ENCODE assay signal across 19 mouse cellular contexts in genomic region chr19:46466160-46466559, GRCm38 (mm10). TPM values are rescaled to one million over a fixed set of nuclear protein-coding genes. Genes with fewer than 3 reads are reported as not detected.
A peak's percentile ranks its signal among the peaks of the same experiment; 100 is the strongest.
DNase-seq lines count a peak whose midpoint lies in the region; ATAC-seq and TF ChIP-seq lines count a peak whose summit lies in the region.
"Had no signal": no experiment of that assay in that cellular context is flagged by ENCODE, and none has a peak within 500 bp of the region (broad histone marks: within the 10 kb centered on the region; RNA-seq: fewer than 3 reads in every experiment).

No protein-coding gene starts in this region.

- no peak overlapping the region for H3K4me3 ChIP-seq in heart, embryonic 16.5 days (ENCODE audit: low read length)
- H3K4me3 ChIP-seq in CH12.LX (replicated peaks in 1 of 3; ENCODE audit: low read depth in 2 of 3, low read length in 2 of 3, poor library complexity in 1 of 3), result peak overlapping the region; percentile 34 to 50 (median 38)
- H3K4me3 ChIP-seq: erythroblast, embryonic 14.5 days; heart, embryonic 15.5 days; liver, embryonic 15.5 days; midbrain, embryonic 13.5 days; neural tube, embryonic 12.5 days had no signal

- no peak; the same call in 1 of the 2 replicates for TF ChIP-seq RAD21 in CH12.LX (IDR thresholded peaks at IDR 0.05; ENCODE audit: low read depth, low read length)

- H3K27ac ChIP-seq in heart, embryonic 16.5 days (ENCODE audit: low read length), result no peak overlapping the region
- peak overlapping the region; percentile 96 for H3K27ac ChIP-seq in CH12.LX (ENCODE audit: insufficient read depth, low read depth)
- H3K27ac ChIP-seq: heart, embryonic 15.5 days; midbrain, embryonic 13.5 days; neural tube, embryonic 12.5 days had no signal

- 61% methylated on average over 6 of the region's 6 CpGs for WGBS in heart, embryonic 16.5 days

- H3K9me3 ChIP-seq in heart, embryonic 16.5 days (replicated peaks; ENCODE audit: control insufficient read depth, low read length), result 0 out of 2 replicates have a peak, but pooled peaks cover 2% of the 10 kb centered on the region
- H3K9me3 ChIP-seq in CH12.LX (replicated peaks; ENCODE audit: low read length), result peaks cover 4% of the 10 kb centered on the region
- H3K9me3 ChIP-seq: heart, embryonic 15.5 days; liver, embryonic 15.5 days; midbrain, embryonic 13.5 days; neural tube, embryonic 12.5 days had no signal

- in situ Hi-C loops in CH12.LX (cut with MboI; ENCODE audit: low pct_ligation_motif_present, low pct_unique_long_range_greater_than_20kb, low sequenced_read_pairs), result no loop called here

- peaks cover 20% of the 10 kb centered on the region for H3K4me1 ChIP-seq in heart, embryonic 16.5 days (ENCODE audit: control insufficient read depth, insufficient read depth, low read length)
- H3K4me1 ChIP-seq in CH12.LX (ENCODE audit: control insufficient read depth in 1 of 2, insufficient read depth in 2 of 2), result peaks cover 19 to 68% of the 10 kb centered on the region in 2 experiments

- H3K9ac ChIP-seq in heart, embryonic 16.5 days (ENCODE audit: low read length), result no peak overlapping the region
- peak overlapping the region; percentile 67; the same call in 1 of the 2 replicates for H3K9ac ChIP-seq in CH12.LX (ENCODE audit: insufficient read depth, low read depth)
- H3K9ac ChIP-seq: forebrain, postnatal 0 days; heart, embryonic 15.5 days; liver, embryonic 15.5 days; midbrain, embryonic 13.5 days; neural tube, embryonic 12.5 days had no signal

- 0 out of 2 replicates have a peak, but pooled peaks have one; percentile 14 for ATAC-seq in heart, embryonic 16.5 days (replicated peaks; ENCODE audit: extremely low read depth, insufficient read depth, low FRiP score)
- ATAC-seq: forebrain, postnatal 0 days; hindbrain, embryonic 16.5 days; midbrain, embryonic 13.5 days had no signal

- H3K36me3 ChIP-seq in heart, embryonic 16.5 days (ENCODE audit: control insufficient read depth, insufficient read depth), result peaks cover 4% of the 10 kb centered on the region; the same call in 1 of the 2 replicates
- peaks cover 0 to 31% of the 10 kb centered on the region in 2 experiments for H3K36me3 ChIP-seq in CH12.LX (replicated peaks in 1 of 2; ENCODE audit: control insufficient read depth in 1 of 2, insufficient read depth in 1 of 2, low read length in 1 of 2)
- H3K36me3 ChIP-seq: liver, embryonic 15.5 days had no signal

- H3K27me3 ChIP-seq in heart, embryonic 16.5 days (ENCODE audit: control insufficient read depth, insufficient read depth, low read length), result no peaks in the 10 kb centered on the region
- H3K27me3 ChIP-seq in CH12.LX (replicated peaks), result no peaks in the 10 kb centered on the region
- H3K27me3 ChIP-seq: heart, embryonic 15.5 days; liver, embryonic 15.5 days; midbrain, embryonic 13.5 days; neural tube, embryonic 12.5 days had no signal

- no peak for DNase-seq in heart, postnatal 36 days
- peak; percentile 97 for DNase-seq in CH12.LX (ENCODE audit: extremely low read depth)
- DNase-seq in spleen, adult 12 weeks (ENCODE audit: low spot score), result peak; percentile 65
- DNase-seq in thymus, postnatal 14 days, result peak; percentile 53
- DNase-seq in layer of hippocampus, postnatal 36 days, result no peak
- no peak for DNase-seq in Muller cell, postnatal 12 days (ENCODE audit: inconsistent ontology term)
- DNase-seq in left cerebral cortex, adult 11 months (ENCODE audit: low spot score), result no peak
- DNase-seq: cerebellum, postnatal 10 days; forebrain, postnatal 0 days; layer of hippocampus, adult 9-11 months; left cerebral cortex, postnatal 4 days; lung, postnatal 36 days had no signal

- intact Hi-C loops in heart, postnatal 36 days (cut with DNase I), result no loop called here

- TF ChIP-seq POLR2A in CH12.LX (IDR thresholded peaks at IDR 0.05; ENCODE audit: low read depth, low read length), result 0 out of 2 replicates have a peak, but pooled peaks have one; percentile 45

- no peak for TF ChIP-seq CTCF in CH12.LX (conservative IDR thresholded peaks at IDR 0.05 in 1 of 2, IDR thresholded peaks at IDR 0.05 in 1 of 2; ENCODE audit: low read depth in 2 of 2, low read length in 2 of 2)

- peak; percentile 85 for TF ChIP-seq EP300 in CH12.LX (IDR thresholded peaks at IDR 0.05; ENCODE audit: low read length)

- dilution Hi-C loops in CH12.LX (cut with MboI; ENCODE audit: extremely low pct_ligation_motif_present, extremely low pct_unique_long_range_greater_than_20kb, low sequenced_read_pairs), result no loop called here

- H3K4me2 ChIP-seq in heart, embryonic 16.5 days (ENCODE audit: low read depth, low read length), result no peak overlapping the region
- H3K4me2 ChIP-seq in CH12.LX (ENCODE audit: insufficient read depth, low read depth, poor library complexity, severe bottlenecking), result peak overlapping the region; percentile 76
- H3K4me2 ChIP-seq: heart, embryonic 15.5 days; liver, embryonic 15.5 days; midbrain, embryonic 13.5 days; neural tube, embryonic 12.5 days had no signal

- H3K79me2 ChIP-seq in CH12.LX (replicated peaks; ENCODE audit: control insufficient read depth, extremely low read depth, insufficient read depth, poor library complexity, severe bottlenecking), result no peaks in the 10 kb centered on the region

TF ChIP-seq in CH12.LX, 34 proteins besides CTCF, POLR2A, EP300 and RAD21:
- TF ChIP-seq TCF12 (IDR thresholded peaks at IDR 0.05; ENCODE audit: low read depth, low read length) (peak; percentile 92), RCOR1 (conservative IDR thresholded peaks at IDR 0.05; ENCODE audit: low read depth, low read length) (no peak; the same call in 1 of the 2 replicates), ZMIZ1 (IDR thresholded peaks at IDR 0.05; ENCODE audit: low read depth, low read length) (peak; percentile 77), MYC (IDR thresholded peaks at IDR 0.05; ENCODE audit: low read depth, low read length) (no peak; the same call in 1 of the 2 replicates), TBP (conservative IDR thresholded peaks at IDR 0.05; ENCODE audit: low read depth, low read length) (peak; percentile 78), IRF4 (IDR thresholded peaks at IDR 0.05; ENCODE audit: low read depth, low read length) (peak; percentile 84), NRF1 (IDR thresholded peaks at IDR 0.05; ENCODE audit: low read depth, low read length) (no peak), UBTF (IDR thresholded peaks at IDR 0.05; ENCODE audit: low read depth, low read length) (no peak), ZKSCAN1 (IDR thresholded peaks at IDR 0.05; ENCODE audit: borderline replicate concordance, low read depth, low read length) (no peak), CHD1 (IDR thresholded peaks at IDR 0.05; ENCODE audit: low read depth, low read length) (no peak), POLR2AphosphoS2 (IDR thresholded peaks at IDR 0.05; ENCODE audit: low read depth, low read length) (peak; percentile 40; the same call in 1 of the 2 replicates), GABPA (IDR thresholded peaks at IDR 0.05; ENCODE audit: insufficient replicate concordance, low read depth, low read length) (no peak), JUND (conservative IDR thresholded peaks at IDR 0.05; ENCODE audit: low read depth, low read length) (no peak), MEF2A (IDR thresholded peaks at IDR 0.05; ENCODE audit: borderline replicate concordance, low read depth, low read length) (peak; percentile 72), SMC3 (IDR thresholded peaks at IDR 0.05; ENCODE audit: low read depth, low read length) (no peak), ZC3H11A (IDR thresholded peaks at IDR 0.05; ENCODE audit: low read depth, low read length) (no peak), NELFE (IDR thresholded peaks at IDR 0.05; ENCODE audit: low read depth, low read length) (peak; percentile 34; the same call in 1 of the 2 replicates), HCFC1 (IDR thresholded peaks at IDR 0.05; ENCODE audit: low read depth, low read length) (no peak), ELF1 (IDR thresholded peaks at IDR 0.05; ENCODE audit: low read depth, low read length) (peak; percentile 51; the same call in 1 of the 2 replicates), JUN (IDR thresholded peaks at IDR 0.05; ENCODE audit: insufficient read depth, low read depth, low read length) (no peak), E2F4 (IDR thresholded peaks at IDR 0.05; ENCODE audit: insufficient replicate concordance, low read depth, low read length) (no peak), SIN3A (IDR thresholded peaks at IDR 0.05; ENCODE audit: low read length) (peak; percentile 50; the same call in 1 of the 2 replicates), KAT2A (IDR thresholded peaks at IDR 0.05; ENCODE audit: insufficient replicate concordance, low read length) (peak; percentile 81), PAX5 (IDR thresholded peaks at IDR 0.05; ENCODE audit: low read length) (no peak), ETS1 (conservative IDR thresholded peaks at IDR 0.05; ENCODE audit: low read depth, low read length) (peak; percentile 84), BHLHE40 (IDR thresholded peaks at IDR 0.05; ENCODE audit: low read depth, low read length) (peak; percentile 54), MAX (IDR thresholded peaks at IDR 0.05; ENCODE audit: low read length) (no peak; the same call in none of the 2 replicates), MAZ (IDR thresholded peaks at IDR 0.05; ENCODE audit: low read depth, low read length) (peak; percentile 58; the same call in 1 of the 2 replicates), ZNF384 (IDR thresholded peaks at IDR 0.05; ENCODE audit: low read depth, low read length) (no peak), CHD2 (IDR thresholded peaks at IDR 0.05; ENCODE audit: low read length) (no peak; the same call in 1 of the 2 replicates), MAFK (IDR thresholded peaks at IDR 0.05; ENCODE audit: insufficient replicate concordance, low read length) (peak; percentile 71), MXI1 (IDR thresholded peaks at IDR 0.05; ENCODE audit: low read depth, low read length) (no peak; the same call in 1 of the 2 replicates), USF2 (conservative IDR thresholded peaks at IDR 0.05; ENCODE audit: low read depth, low read length) (no peak), USF1 (IDR thresholded peaks at IDR 0.05; ENCODE audit: low read depth, low read length) (no peak)

RNA-seq across cellular contexts. Expression of gene Trim8, which starts 35.3 kb away (rescaled TPM):
- polyA plus RNA-seq in heart, embryonic 16.5 days (2015; fragmentation: Nextera tagmentation; extraction: Ambion mirVana), result 17.0 and 19.4 TPM in 2 replicates
- 10 to 100 TPM; 38.7 to 40.0 TPM for total RNA-seq in heart, postnatal 36 days (2021)
- total RNA-seq in CH12.LX (2012; rRNA removed), result 11.0 and 12.0 TPM in 2 replicates
- total RNA-seq in CH12.LX (2014; rRNA removed), result 3.7 and 4.4 TPM in 2 replicates
- polyA plus RNA-seq in CH12.LX (2012; ENCODE audit: insufficient read length, low read depth), result 23.3 and 24.9 TPM in 2 replicates
- 100 to 1,000 TPM; 105 TPM for total RNA-seq in layer of hippocampus, postnatal 36 days (2021)

Comparison
In these comparisons a context has a peak if more than half of its experiments do, and no peak if none do; other contexts are left out.
1. DNase-seq: peak in CH12.LX (single experiment), spleen, adult 12 weeks (single experiment) and thymus, postnatal 14 days (single experiment); none in heart, postnatal 36 days (0 of 2), layer of hippocampus, postnatal 36 days (0 of 2), Muller cell, postnatal 12 days (single experiment) and left cerebral cortex, adult 11 months (single experiment).